Mouse (Mus musculus): ENCODE measurements around the gene Hdgfl2.
"Not testable (repeated sequence)": the region's sequence is repeated elsewhere in the genome, so short reads cannot be mapped to it uniquely, and the experiment has no call there.

- TF ChIP-seq CTCF (IDR thresholded peaks at IDR 0.05; ENCODE audit: low read depth); EP300 (optimal IDR thresholded peaks at IDR 0.05): not testable (repeated sequence)
Observed at GRCm38 (mm10) chr17:56104821-56105220, 25.4 kb downstream of the Hdgfl2 start.

All from stomach, postnatal 0 days (tissue).